Mouse (Mus musculus) spleen, postnatal 4 days (tissue): ENCODE data around the gene Dap3.
"Not testable (repeated sequence)": the region's sequence is repeated elsewhere in the genome, so short reads cannot be mapped to it uniquely, and the experiment has no call there.

ENCODE experiments used
- DNase-seq, 2 experiments: peaks; one replicate each; pipeline ENCODE4 v3.0.0; 2022; ENCODE audit warnings: low spot score in 2 of 2

Dap3 gene

GRCm38 (mm10) chr3:88950576-88951326, at the start of gene Dap3, which contains the start of gene Ash1l:
Gene Dap3 (minus strand): TSS chr3:88951181.
Gene Ash1l (plus strand): TSS chr3:88950622.
- peak; percentile 77 to 90 for DNase-seq

DNA sequence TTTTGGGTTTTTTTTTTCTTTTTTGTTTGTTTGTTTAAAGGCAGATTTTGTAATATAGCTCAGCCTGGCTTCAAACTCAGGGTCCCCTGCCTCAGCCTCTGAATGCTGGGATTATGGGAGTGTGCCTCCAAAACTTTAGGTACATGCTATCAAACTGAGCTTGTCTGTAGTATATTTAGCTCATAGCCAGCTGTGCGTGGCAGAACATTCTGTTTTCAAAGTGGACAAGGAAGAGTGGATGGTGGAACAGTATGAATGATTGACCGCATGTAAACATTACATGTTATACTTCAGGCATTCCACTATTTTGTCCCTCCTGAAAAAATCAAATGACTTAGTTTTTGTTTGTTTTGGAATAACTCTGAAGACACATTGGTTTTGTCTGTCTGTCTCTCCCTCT, 41.8 kb upstream of the Dap3 start:
- no peak for DNase-seq

GRCm38 (mm10) chr3:88983921-88984381, 33.0 kb upstream of the Dap3 start:
- no peak for DNase-seq

- DNase-seq: no peak
Observed at GRCm38 (mm10) chr3:88981206-88982010, 30.4 kb upstream of the Dap3 start.

- DNase-seq: no peak
Observed at GRCm38 (mm10) chr3:88975012-88975411, 24.0 kb upstream of the Dap3 start.

- DNase-seq: not testable (repeated sequence)
Observed at GRCm38 (mm10) chr3:88963211-88963610, 12.2 kb upstream of the Dap3 start.

DNA sequence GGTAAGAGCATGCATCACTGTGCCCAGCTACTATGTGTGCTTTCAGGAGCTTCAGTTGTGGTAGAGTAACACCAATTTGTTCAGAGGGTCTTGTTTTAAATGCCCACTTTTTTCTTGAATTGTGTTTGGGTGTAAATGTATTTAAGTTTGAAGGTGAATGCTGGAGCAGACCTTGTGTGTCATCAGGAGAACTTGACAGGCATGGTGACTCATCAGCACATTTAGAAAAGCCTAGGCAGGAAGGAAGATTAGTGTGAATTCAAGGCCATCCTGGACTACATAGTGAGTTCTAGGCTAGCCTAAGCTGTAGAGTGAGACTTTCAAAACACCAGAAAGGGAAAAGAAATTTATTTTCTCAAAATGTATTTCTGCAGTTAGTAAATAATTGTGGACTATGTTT, 2.8 kb upstream of the Dap3 start:
- DNase-seq: no peak

- DNase-seq: no peak
Observed at GRCm38 (mm10) chr3:88953246-88953645, 2.3 kb upstream of the Dap3 start.

DNA sequence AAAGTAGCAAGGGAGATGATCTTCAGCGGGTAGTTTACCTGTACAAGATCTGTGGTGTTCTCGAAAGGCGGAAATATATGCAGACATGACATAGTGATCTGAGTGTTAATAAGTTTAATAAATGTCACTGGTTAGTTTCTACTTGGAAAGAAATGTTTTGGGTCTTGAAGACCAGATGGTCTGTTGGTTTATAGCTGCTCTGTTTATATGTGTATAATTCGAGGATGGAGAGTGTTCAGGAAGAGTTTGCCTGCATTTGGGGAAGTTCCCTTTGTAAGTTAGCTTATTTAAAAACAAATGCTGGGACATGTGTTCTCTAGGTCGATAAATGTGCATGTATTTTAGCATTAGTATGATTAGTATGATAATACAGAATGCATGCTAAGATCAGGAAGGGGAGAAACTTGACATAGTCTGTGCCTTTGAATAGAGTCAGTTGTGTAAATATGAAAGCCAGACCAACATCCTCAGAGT, 383 bp upstream of the Dap3 start:
- DNase-seq: no peak

- peak; percentile 89 to 93 for DNase-seq
Observed at GRCm38 (mm10) chr3:88949786-88950575, 1.0 kb downstream of the Dap3 start.

- DNase-seq: no peak
Observed at GRCm38 (mm10) chr3:88944109-88944508, 6.9 kb downstream of the Dap3 start.

DNA sequence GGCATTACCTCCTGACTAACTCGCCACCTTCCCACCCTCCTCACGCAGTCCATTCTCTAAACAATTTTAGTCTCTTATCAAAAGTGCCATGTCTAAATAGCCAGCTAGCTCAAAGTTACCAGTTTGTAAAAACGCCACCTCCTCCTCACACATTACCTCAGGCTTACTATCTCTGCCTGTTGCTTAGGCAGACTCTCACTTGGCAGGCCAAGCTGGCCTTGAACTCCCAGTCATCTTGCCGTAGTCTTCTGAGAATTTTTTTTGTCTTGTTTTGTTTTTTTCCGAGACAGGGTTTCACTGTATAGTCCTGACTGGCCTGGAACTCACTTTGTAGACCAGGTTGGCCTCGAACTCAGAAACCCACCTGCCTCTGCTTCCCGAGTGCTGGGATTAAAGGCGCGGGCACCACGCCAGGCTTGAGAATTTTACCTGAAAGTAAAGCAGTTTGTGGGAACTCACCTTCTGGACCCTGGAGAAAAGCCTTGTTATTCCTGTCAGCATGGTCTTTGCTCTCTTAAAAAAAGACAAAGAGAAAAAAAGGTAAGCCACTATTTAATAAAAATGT, 8.6 kb downstream of the Dap3 start:
- DNase-seq: no peak

DNA sequence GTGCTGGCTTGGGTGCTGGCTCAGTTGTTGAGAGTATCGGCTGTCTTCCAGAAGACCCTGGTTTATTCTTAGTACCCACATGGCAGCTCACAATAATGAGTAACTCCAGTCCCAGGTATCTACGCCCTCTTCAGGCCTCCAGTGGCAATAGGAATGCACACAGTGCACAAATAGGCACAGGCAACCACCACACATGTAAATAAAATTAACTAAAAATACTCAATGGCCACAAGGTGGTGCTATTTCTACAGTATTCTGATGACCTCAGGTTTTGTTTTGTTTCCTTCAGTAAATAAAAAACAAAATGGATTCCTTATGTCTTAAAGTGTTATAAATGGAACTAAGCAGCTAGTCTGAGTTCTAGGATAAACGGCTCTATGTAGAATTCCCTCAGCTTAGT, 11.2 kb downstream of the Dap3 start:
- DNase-seq: no peak

GRCm38 (mm10) chr3:88939071-88939470, 11.9 kb downstream of the Dap3 start:
- no peak for DNase-seq

GRCm38 (mm10) chr3:88929501-88929900, 21.5 kb downstream of the Dap3 start:
- DNase-seq: no peak

GRCm38 (mm10) chr3:88925651-88926050, 25.3 kb downstream of the Dap3 start:
- DNase-seq: no peak

GRCm38 (mm10) chr3:88923989-88924591, 26.9 kb downstream of the Dap3 start:
- DNase-seq: no peak

DNA sequence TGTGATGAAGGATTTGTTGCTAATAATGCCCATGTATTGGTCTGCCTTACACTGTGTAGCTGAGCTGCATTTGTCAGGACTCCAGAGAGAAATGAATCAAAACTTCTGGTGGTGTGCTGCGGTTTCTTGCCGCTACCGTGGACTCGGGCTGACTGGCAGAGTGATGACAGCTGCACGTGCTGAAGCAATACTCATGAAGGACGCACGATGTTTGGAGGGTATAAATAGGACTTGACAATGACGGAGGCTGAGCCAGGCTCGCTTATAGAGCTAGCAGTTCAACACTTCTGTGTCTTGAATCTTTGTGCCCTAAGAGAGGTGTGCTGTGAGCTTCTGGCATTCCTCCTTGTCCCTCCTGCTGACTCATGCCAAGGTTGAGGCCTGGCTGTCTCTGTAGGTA, 29.6 kb downstream of the Dap3 start:
- no peak for DNase-seq

GRCm38 (mm10) chr3:88918981-88919380, 32.0 kb downstream of the Dap3 start:
- no peak for DNase-seq

DNA sequence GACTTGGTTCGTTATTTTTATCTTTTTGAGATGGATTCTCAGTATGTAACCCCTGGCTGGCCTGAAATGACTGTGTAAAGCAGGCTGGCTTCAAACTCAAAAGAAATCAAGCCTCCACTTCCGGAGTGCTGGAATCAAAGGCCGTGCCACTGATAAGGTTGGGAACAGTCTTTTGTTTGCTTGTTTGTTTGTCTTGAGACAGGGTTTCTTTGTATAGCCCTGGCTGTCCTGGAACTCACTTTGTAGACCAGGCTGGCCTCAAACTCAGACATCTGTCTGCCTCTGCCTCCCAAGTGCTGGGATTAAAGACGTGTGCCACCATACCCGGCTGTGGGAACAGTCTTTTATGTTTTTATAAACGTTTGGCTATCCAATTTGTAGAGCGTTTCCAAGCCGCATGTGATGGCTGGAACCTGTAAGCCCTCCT, 36.6 kb downstream of the Dap3 start:
- no peak for DNase-seq
